Mouse (Mus musculus): ENCODE data around the gene Pla2g4e. TPM values are rescaled to one million over a fixed set of nuclear protein-coding genes. Genes with fewer than 3 reads are reported as not detected.
"Not testable (repeated sequence)": the region's sequence is repeated elsewhere in the genome, so short reads cannot be mapped to it uniquely, and the experiment has no call there.

The Pla2g4e gene
- total RNA-seq (2021) = 1 to 10 TPM; 2.2 to 2.9 TPM
- long read RNA-seq, experiment 1 = 0 reads
- long read RNA-seq, experiment 2, partial matches to known transcripts = 0 of 1 reads
- long read RNA-seq, experiment 2, other reads (novel, unspliced or antisense) = 1 of 1 reads

DNA sequence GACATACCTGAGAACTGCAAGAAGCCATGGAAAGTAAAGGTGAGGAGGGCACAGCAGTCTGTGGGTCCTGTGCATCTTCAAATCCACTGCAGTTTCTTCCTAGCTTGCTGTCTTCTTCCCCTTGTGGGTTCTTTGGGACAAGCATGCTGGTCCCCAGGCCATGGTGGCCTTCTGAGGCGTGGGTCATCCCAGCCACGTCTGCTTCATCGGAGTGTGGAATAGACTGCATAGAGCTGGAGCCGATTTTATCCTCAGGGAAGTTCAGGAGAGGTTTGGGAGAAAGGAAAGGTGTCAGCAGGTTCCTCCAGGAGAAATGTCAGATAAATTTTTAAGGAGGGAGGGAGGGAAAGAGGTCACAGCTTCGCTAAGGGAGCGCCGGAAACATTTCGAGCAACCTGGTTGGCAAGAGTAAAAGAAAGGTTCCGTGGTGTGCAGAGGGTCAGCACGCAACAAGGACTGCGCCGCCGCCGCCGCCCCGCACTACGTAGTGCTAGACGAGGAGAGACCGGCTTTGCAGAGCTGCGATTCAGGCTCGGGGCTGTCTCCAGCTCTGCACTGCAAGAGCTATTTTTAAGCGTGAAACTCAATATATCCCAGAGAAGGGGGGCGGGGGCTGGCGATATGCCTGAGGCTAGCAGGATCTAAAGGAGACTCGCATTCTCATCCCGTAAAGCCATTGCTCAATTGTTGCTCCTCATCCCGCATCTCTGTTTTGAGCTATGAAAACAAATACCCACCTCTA is at the start of gene Pla2g4e:
Pla2g4e (minus strand) TSS at position 657 of the 742 bp plus-strand sequence.
- DNase-seq (ENCODE audit: low spot score in 2 of 2) = no peak

- no peak for DNase-seq (ENCODE audit: low spot score in 2 of 2)
Measured at GRCm38 (mm10) chr2:120291471-120292078, 46.4 kb upstream of the Pla2g4e start.

DNA sequence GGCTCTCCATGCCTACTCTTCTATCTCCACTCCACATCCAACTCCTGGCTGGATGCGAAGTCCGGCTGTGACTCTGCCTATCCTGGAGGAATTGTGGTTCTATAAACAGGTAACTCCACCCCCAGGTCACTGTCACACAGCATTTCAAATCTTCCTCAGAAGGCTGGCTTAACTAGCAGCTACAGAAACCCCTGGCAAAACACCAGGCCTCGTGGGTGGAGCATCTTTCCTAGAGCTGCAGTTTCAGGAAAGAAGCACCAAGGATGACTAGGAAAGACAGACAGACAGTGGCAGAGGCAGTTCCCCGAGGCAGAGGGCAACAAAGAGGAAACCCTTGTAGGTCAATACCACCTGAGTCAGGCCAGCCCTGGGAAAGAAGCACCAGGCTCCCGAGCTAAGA is 43.9 kb upstream of the Pla2g4e start, which contains the start of gene Pla2g4d:
Pla2g4d (minus strand) TSS at position 203 of the 400 bp plus-strand sequence.
- no peak for DNase-seq (ENCODE audit: low spot score in 2 of 2)

DNA sequence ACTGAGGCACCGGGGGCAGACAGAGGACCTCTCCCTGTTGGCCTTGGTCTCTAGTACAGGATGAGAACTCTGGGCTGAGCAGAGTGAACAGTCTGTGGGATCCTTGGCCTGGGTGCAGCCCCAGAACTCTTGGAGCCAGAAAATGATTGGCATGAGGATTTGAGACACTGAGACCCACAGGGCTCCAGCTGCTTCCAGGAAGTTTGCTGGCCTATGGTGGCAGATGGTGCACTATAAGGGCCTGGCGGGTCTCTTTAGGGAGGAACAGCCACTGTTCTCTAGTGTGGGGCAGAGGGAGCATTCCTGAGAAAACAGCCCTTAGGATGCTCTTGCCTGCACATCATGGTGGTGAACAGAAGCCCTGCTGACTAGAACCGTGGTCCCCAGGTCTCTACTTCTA is 43.3 kb upstream of the Pla2g4e start:
- DNase-seq (ENCODE audit: low spot score in 2 of 2) = no peak

DNA sequence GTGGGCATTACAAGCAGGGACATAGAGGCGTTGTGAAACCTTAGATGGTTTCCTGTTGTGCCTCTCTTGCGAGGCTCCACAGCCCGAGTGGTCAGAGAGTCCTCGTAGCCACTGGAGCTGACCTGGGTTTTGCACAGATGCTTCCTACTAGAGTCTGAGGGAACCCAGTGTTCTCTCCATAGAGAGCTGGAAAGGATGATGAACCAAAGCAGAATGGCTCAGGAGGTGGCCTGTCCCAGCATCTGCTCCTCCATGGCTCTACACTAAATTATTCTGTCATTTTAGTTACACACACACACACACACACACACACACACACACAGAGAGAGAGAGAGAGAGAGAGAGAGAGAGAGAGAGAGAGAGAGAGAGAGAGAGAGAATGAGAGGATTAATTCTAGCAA is 40.5 kb upstream of the Pla2g4e start:
- DNase-seq (ENCODE audit: low spot score in 2 of 2) = no peak

DNA sequence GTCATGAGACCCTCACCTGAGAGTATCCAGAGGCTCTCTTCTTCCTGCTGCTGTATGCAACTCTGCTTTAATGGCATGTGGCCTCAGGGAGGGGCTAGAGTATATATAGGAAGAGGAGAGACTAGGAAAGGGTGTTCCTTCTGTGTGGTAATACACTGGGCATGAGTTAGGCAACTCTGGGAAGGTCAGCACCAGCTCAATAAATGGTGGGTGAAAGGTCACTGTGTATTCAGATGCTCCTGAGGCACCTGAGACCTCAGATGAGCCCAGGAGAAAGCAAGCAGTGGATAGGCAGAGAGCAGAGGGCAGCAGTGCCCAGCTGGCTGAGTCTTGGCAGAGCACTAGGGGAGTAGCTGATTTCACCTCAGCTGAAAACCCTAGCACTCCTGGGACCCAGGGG is 39.6 kb upstream of the Pla2g4e start:
- DNase-seq (ENCODE audit: low spot score in 2 of 2) = no peak

GRCm38 (mm10) chr2:120284094-120284493 is 39.0 kb upstream of the Pla2g4e start:
- no peak for DNase-seq (ENCODE audit: low spot score in 2 of 2)

DNA sequence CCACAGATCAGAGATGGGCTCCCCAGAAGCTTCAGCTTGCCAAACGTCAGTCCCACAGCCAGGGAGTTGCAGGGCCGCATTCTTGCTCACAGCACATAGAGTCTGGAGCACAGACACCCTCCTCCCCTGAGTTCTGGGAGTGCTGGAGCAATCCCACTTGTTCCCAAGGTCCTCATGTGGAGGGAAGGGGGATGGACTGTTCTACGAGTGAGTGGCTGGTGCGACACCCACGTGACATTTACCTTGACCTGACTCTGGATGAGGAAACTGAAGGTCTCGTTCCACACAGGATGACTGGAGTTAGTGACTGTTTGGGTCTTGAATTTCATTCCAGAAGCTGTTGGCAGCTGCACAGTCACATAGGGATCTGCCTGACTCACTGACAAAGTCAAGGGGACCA is 38.4 kb upstream of the Pla2g4e start:
- DNase-seq (ENCODE audit: low spot score in 2 of 2) = no peak

GRCm38 (mm10) chr2:120281221-120281620 is 36.1 kb upstream of the Pla2g4e start:
- DNase-seq (ENCODE audit: low spot score in 2 of 2) = no peak

- DNase-seq (ENCODE audit: low spot score in 2 of 2) = no peak
Measured at GRCm38 (mm10) chr2:120279961-120280360, 34.8 kb upstream of the Pla2g4e start.

- no peak for DNase-seq (ENCODE audit: low spot score in 2 of 2)
Measured at GRCm38 (mm10) chr2:120276951-120277350, 31.8 kb upstream of the Pla2g4e start.

- no peak for DNase-seq (ENCODE audit: low spot score in 2 of 2)
Measured at GRCm38 (mm10) chr2:120268635-120269034, 23.5 kb upstream of the Pla2g4e start.

DNA sequence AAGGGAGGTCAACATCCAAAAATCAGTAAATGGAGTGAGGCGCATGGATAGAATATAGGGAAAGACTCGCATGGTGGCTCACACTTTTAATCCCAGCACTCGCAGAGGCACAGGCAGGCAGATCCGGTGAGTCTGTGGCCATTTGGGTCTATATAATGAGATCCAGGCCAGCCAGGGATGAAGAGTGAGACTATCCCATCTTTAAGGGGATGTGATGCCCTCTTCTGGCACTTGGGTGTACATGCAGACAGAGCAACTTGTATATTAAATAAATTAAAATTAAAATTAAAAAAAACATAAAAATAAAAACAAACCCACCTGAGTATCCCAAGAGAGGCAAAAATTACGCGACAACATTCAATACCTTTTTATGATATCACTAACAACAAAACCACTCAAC is 20.4 kb upstream of the Pla2g4e start:
- no peak for DNase-seq (ENCODE audit: low spot score in 2 of 2)

- no peak for DNase-seq (ENCODE audit: low spot score in 2 of 2)
Measured at GRCm38 (mm10) chr2:120264858-120265257, 19.7 kb upstream of the Pla2g4e start.

DNA sequence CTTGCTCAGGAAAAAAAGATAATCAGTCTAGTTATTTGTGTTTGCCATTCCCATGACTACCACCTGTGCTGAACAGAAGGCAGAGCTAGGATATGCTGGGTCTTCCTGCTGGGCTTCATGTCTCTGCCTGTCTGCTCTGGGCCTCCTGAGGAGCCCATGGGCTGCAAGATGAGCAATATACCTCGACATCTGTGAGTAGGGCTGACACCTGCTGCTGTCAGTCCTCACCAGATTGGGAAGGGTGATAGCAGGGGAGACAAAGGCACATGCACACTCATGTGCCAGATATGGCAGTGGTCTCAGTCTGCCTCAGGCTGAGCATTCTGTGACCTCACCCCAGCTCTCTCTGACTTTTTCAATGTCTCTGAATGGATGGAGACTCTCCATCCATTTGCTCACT is 17.7 kb upstream of the Pla2g4e start:
- no peak for DNase-seq (ENCODE audit: low spot score in 2 of 2)

- no peak for DNase-seq (ENCODE audit: low spot score in 2 of 2)
Measured at GRCm38 (mm10) chr2:120261346-120261745, 16.2 kb upstream of the Pla2g4e start.

DNA sequence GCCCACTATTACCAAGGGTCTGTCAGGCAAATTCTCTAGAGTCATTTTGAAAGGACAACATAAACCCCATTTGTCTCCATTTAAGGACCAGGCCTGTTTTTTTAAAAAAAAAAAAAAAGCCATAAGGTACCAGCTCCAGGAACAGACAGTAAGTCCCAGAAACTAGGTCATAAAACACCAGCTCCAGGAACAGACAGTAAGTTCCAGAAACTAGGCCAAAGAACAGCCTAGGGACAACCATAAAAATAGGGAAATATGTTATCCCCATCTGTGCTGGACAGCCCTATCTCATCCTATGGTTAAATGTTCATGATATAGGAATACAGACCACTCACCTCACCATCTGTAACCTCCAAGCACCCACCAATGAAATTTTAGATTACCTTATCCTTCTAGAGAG is 11.1 kb upstream of the Pla2g4e start:
- DNase-seq (ENCODE audit: low spot score in 2 of 2) = no peak

DNA sequence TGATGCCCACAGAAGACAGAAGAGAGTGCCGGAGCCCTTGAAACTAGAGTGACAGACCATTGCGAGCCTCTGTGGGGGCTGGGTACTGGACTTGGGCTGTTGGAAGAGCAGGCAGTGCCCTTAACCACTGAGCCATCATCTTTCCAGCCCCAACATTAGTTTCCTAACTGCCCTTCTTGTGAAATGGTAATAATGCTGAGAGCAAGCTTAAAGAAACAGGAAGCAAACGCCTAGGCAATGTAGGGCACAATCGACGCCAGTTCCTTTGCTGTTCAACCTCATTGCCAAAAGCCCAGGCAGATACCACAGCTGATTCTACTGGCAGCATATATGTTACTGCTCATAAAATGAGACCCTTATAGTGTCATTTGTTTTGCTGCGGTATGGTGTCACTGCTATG is 7.5 kb upstream of the Pla2g4e start:
- DNase-seq (ENCODE audit: low spot score in 2 of 2) = no peak

DNA sequence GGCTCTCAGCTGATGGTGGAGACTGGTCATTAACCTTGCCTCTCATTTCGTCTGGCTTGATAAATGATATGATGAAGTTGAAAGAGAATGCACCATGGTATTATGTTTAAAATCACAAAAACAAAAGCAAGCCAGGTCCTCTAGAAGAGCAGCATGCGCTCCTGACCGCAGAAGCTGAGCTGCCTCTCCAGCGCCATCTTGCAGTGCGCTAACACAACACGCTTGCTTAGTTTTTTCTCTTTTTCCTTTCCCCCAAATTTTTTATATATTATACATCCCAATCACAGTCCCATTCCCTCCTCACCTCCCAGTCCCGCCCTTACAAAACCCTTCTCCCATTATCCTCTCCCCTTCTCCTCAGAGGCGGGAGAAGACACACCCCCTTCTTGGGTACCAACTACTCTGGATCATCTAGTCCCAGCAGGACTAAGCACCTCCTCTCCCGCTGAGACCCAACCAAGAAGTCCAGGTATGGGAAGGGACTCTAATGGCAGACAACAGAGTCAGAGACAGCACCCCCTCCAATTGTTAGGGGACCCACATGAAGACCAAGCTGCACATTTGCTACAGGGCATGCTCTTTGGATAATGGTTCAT is 384 bp upstream of the Pla2g4e start:
- DNase-seq (ENCODE audit: low spot score in 2 of 2) = no peak

- no peak for DNase-seq (ENCODE audit: low spot score in 2 of 2)
Measured at GRCm38 (mm10) chr2:120243995-120244394, 1.1 kb downstream of the Pla2g4e start.

DNA sequence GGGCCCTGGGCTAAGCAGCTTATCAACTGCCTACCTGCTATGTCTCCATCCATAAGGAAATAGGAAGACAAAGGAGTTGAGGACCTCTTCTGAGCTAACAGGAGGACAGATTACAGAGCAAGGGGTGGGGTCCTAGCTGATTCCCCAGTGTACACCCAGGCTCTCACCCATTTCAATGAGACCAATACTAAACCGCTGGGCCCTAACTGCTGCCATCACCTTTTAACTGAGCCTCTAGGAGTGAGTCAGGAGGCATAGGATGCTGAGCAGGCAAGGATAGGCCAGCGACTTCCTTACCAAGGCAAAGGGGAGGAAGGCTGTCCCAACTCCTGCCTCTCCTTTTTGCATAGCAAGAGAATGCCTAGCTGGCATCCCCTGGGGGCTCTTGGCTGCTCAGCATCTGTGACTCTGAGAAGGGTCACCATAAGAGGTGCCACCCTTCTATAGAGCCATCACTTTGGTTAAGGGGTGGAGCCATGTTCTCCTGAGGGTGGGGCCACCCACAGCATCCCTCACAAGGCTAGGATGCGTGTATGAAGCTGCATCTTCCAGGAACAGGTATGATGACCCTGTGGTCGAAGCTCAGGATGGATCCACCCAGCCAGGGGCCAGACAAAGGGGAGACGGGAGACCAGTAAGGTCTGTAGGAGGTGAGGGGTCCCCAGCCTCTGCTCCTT is 2.2 kb downstream of the Pla2g4e start:
- DNase-seq (ENCODE audit: low spot score in 2 of 2) = no peak

DNA sequence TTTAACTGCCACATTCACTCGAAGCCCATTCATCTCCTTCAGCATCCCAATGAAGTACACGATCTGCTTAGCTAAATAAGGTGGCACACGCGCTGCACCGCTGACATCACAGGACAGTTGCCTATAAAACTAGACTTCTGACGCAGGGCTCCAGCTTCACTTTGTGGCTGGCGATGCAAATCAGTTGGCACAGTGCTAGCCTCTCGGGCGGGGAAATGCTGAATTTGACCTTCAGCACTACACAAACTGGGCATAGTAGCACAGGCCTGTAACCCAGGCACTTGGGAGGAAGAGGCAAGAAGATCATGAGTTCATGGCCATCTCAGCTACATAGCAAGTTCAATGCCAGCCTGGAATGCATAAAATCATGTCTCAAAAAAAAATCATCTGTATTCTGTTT is 6.4 kb downstream of the Pla2g4e start:
- not testable (repeated sequence) for DNase-seq (ENCODE audit: low spot score in 2 of 2)
